Mouse (Mus musculus): ENCODE data around the gene 0610010F05Rik. TPM values are rescaled to one million over a fixed set of nuclear protein-coding genes. Genes with fewer than 3 reads are reported as not detected.
A peak's percentile ranks its signal among the peaks of the same experiment; 100 is the strongest.
"Not testable (repeated sequence)": the region's sequence is repeated elsewhere in the genome, so short reads cannot be mapped to it uniquely, and the experiment has no call there.

Gene 0610010F05Rik
- polyA plus RNA-seq, 1 experiment from 2014 or later: 35.7 TPM

DNA sequence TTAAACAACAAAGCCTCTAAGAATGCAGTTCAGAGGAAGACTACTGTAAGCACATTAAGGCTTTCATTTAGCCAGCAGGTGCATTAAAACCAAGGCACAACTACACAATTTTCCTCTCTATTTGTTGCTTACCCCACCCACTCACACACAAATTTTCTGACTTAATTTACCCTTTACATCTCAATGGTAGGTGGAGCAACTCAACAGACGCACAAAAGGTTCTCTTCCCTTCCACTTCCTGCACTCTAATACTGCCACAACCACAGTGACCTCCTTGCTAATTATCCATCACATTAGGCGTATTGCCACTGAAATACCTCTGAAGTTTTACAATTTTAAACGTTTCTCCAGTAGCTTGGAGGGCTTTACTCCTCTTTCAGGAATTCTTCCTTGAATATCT lies 20.2 kb upstream of the 0610010F05Rik start:
- H3K4me1 ChIP-seq: no peaks in the 10 kb centered on the region
- 73% methylated on average over 3 of the region's 3 CpGs for WGBS
- no peak for DNase-seq (ENCODE audit: low spot score)
- H3K27ac ChIP-seq (replicated peaks): no peak overlapping the region
- H3K27me3 ChIP-seq (replicated peaks; ENCODE audit: low read depth, poor library complexity, severe bottlenecking): no peaks in the 10 kb centered on the region
- no peak overlapping the region for H3K4me3 ChIP-seq
- H3K36me3 ChIP-seq (replicated peaks): peaks cover 47% of the 10 kb centered on the region
- no peaks in the 10 kb centered on the region for H3K9me3 ChIP-seq

DNA sequence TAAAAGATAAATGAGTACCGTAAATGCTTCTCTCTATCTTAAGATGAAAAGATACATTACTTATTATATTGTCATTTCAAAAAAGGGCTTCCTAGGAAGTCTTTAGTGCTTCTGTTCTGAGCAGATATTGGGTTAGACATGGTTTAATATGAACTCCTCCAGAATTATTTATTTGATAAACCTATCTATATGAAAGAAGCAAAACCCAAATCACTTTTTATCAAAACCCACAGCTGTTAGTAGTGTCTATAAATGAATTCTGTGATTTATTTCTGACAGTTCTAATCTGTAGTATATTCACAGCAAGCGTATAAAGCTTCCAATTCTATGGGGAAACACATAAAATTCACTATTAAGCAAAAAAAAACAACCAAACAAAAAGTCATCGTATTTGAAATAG lies 14.4 kb upstream of the 0610010F05Rik start:
- Histone ChIP-seq H3K9me3 (no peaks in the 10 kb centered on the region; the same call in 1 of the 2 replicates), H3K27me3 (replicated peaks; ENCODE audit: low read depth, poor library complexity, severe bottlenecking) (no peaks in the 10 kb centered on the region), H3K4me1 (no peaks in the 10 kb centered on the region), H3K36me3 (replicated peaks) (peaks cover 94% of the 10 kb centered on the region), H3K4me3 (no peak overlapping the region), H3K27ac (replicated peaks) (no peak overlapping the region)
- DNase-seq (ENCODE audit: low spot score): no peak
- WGBS: 93% methylated on average over 3 of the region's 3 CpGs

DNA sequence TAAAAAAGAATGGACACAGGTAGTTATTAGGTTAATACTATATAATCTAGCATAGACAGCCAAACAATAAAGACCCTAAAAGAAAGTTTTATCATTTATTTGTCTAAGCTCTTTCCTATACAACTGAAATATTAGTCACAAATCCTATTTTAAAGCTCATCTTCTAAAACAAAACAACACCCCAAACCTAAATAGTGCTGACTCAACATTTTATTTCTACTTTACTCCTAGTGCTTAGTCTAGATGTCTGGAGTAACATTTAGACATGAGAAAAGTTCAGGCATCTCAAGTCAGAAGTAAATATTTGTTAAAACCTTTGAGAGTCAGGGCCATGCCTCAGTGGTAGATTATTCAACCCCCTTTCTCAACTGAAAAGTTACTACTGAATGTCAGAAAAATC lies 14.0 kb upstream of the 0610010F05Rik start:
- Histone ChIP-seq H3K36me3 (replicated peaks) (peaks cover 94% of the 10 kb centered on the region), H3K27me3 (replicated peaks; ENCODE audit: low read depth, poor library complexity, severe bottlenecking) (no peaks in the 10 kb centered on the region), H3K9me3 (no peaks in the 10 kb centered on the region; the same call in 1 of the 2 replicates), H3K4me1 (no peaks in the 10 kb centered on the region), H3K27ac (replicated peaks) (no peak overlapping the region), H3K4me3 (no peak overlapping the region)
- no peak for DNase-seq (ENCODE audit: low spot score)

DNA sequence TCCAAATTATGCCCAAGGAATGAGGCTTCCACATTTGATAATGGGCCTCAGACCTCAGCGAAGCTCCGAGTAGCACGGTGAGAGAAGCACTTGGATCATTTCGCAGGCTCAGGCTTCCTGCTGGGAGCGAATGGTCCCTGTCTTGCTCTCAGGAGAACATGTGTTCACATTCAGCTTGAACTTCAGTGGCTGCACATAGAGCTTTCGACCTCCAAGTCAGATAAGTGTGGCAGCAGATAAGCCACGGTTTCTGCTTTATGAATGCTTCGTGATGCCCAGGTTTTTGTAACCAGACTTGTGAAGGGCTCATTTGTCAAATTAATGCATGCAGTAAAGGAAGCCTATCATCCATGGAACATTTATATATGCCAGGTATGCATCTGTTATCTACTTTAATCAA lies 1.1 kb upstream of the 0610010F05Rik start:
- peaks cover 24% of the 10 kb centered on the region for H3K36me3 ChIP-seq (replicated peaks)
- peaks cover 4% of the 10 kb centered on the region; the same call in 1 of the 2 replicates for H3K4me1 ChIP-seq
- no peak for DNase-seq (ENCODE audit: low spot score)
- H3K27ac ChIP-seq (replicated peaks): no peak overlapping the region
- WGBS: 76% methylated on average over 8 of the region's 8 CpGs
- H3K27me3 ChIP-seq (replicated peaks; ENCODE audit: low read depth, poor library complexity, severe bottlenecking): no peaks in the 10 kb centered on the region
- no peak overlapping the region for H3K4me3 ChIP-seq
- no peaks in the 10 kb centered on the region for H3K9me3 ChIP-seq

DNA sequence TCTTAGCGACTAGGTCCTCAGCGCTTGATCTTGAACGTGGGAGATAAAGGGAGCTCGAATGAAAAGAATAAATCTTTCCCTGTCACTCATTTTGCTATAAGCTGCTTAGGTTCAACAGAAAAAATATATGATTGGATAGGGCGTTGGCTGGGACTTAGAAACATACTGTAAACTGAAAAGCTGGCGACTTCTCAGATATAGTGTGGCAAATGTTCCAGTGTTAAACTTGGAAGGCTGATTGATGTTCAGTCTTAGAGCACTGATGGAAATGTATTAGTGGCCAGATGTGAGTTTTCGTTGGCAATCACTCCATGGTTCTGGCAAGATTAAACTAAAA lies 408 bp upstream of the 0610010F05Rik start:
- H3K9me3 ChIP-seq: no peaks in the 10 kb centered on the region
- WGBS: 15% methylated on average over 7 of the region's 7 CpGs
- no peaks in the 10 kb centered on the region for H3K27me3 ChIP-seq (replicated peaks; ENCODE audit: low read depth, poor library complexity, severe bottlenecking)
- peak overlapping the region; percentile 86 for H3K4me3 ChIP-seq
- peaks cover 4% of the 10 kb centered on the region; the same call in 1 of the 2 replicates for H3K4me1 ChIP-seq
- no peak for DNase-seq (ENCODE audit: low spot score)
- H3K36me3 ChIP-seq (replicated peaks): peaks cover 17% of the 10 kb centered on the region
- no peak overlapping the region for H3K27ac ChIP-seq (replicated peaks)

DNA sequence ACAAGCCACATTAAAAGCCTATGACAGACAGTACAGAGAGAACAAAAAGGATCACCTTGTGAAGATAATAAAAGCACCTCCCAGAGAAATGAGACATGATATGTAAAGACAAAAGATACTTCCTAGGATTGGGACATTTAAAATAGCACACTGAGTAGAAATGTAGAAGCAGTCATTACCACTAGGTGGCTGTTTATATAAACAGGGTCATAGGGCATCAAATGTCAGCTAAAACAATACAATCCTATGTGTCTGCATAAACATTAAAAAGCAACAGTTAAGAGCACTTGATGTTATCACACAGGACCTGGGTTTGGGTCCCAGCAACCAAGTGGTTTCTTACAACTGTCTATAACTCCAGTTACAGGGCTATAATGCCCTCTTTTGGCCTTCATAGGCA lies 2.8 kb downstream of the 0610010F05Rik start:
- H3K4me1 ChIP-seq: peaks cover 4% of the 10 kb centered on the region; the same call in 1 of the 2 replicates
- no peak for DNase-seq (ENCODE audit: low spot score)
- peaks cover 18% of the 10 kb centered on the region for H3K36me3 ChIP-seq (replicated peaks)
- H3K27me3 ChIP-seq (replicated peaks; ENCODE audit: low read depth, poor library complexity, severe bottlenecking): no peaks in the 10 kb centered on the region
- H3K9me3 ChIP-seq: no peaks in the 10 kb centered on the region
- H3K27ac ChIP-seq (replicated peaks): no peak overlapping the region
- H3K4me3 ChIP-seq: no peak overlapping the region

DNA sequence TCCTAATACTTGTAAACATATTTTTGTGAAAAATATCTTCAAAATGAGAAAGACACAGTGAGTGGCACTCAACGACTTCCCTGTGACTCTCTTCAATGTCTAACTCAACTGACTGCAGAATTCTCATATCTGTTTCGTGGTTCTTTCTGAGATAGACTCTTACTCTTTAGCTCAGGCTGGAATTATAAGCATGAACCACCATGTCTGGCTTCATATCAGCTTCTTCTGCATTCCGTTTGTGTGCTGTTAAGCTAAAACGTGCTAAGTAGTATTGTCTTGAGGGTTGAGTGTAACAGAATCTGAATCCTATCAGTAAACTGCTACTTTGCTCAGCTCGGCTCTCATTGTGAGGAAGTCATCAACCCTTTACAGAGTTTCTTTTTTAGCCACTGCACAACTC lies 14.4 kb downstream of the 0610010F05Rik start:
- 87% methylated on average over 5 of the region's 5 CpGs for WGBS
- no peak for DNase-seq (ENCODE audit: low spot score)
- H3K4me1 ChIP-seq: no peaks in the 10 kb centered on the region
- peaks cover 46% of the 10 kb centered on the region for H3K36me3 ChIP-seq (replicated peaks)
- H3K27ac ChIP-seq (replicated peaks): no peak overlapping the region
- H3K4me3 ChIP-seq: no peak overlapping the region
- H3K27me3 ChIP-seq (replicated peaks; ENCODE audit: low read depth, poor library complexity, severe bottlenecking): no peaks in the 10 kb centered on the region
- H3K9me3 ChIP-seq: no peaks in the 10 kb centered on the region

DNA sequence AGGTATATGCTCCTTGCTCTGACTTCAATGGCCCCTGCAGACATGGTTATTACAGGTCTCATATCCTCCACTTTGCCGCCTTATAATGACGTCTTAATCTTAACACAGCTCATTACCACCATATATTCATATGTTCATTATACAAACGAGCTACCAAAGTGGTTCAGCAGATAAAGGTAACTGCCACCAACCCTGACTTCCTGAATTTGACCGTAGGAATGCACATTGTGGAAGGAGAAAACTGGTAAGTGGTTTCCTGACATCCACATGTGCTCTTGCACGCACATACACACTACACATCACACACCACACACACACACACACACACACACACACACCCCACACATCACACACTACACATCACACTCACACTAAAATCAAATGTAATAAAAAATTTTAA lies 18.9 kb downstream of the 0610010F05Rik start:
- no peaks in the 10 kb centered on the region for H3K27me3 ChIP-seq (replicated peaks; ENCODE audit: low read depth, poor library complexity, severe bottlenecking)
- H3K4me1 ChIP-seq: no peaks in the 10 kb centered on the region
- H3K4me3 ChIP-seq: no peak overlapping the region
- H3K36me3 ChIP-seq (replicated peaks): peaks cover 49% of the 10 kb centered on the region
- H3K27ac ChIP-seq (replicated peaks): no peak overlapping the region
- 87% methylated on average over 5 of the region's 5 CpGs for WGBS
- H3K9me3 ChIP-seq: no peaks in the 10 kb centered on the region
- no peak for DNase-seq (ENCODE audit: low spot score)

DNA sequence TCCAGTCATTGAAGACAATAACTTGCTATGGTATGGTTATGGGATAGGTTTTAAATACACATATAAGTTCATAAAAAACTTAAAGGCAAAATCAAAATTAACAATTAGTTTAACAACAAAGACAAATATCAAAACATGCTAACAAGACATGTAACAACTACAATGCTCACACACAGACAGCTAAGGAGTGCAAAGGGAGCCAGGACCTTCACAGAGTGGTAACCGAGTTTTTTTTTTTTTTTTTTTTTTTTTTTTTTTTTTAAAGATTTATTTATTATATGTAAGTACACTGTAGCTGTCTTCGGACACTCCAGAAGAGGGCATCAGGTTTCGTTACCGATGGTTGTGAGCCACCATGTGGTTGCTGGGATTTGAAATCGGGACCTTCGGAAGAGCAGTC lies 26.1 kb downstream of the 0610010F05Rik start:
- not testable (repeated sequence) for H3K27me3 ChIP-seq (replicated peaks; ENCODE audit: low read depth, poor library complexity, severe bottlenecking); H3K9me3 ChIP-seq; H3K4me1 ChIP-seq; DNase-seq (ENCODE audit: low spot score); H3K27ac ChIP-seq (replicated peaks); H3K4me3 ChIP-seq
- 92% methylated on average over 6 of the region's 6 CpGs for WGBS
- peaks cover 77% of the 10 kb centered on the region for H3K36me3 ChIP-seq (replicated peaks)

DNA sequence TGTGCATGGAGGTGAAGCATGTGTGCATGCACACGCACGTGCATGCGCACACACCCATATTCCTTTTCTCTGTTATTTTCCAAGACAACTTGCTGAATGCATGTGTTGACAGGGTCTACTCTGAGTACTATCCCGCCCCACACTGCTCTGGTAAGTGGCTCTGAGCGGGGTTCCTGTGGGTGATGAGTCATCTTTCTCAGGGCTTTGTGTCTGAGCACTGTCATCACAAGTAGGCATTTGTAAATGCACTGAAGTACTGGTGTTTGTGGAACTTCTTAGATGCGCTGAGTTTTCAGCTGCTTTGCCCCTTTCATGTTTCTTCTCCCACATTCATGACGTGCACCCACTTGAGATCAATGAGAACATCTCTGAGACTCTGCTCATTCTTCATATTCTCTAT lies 63.3 kb downstream of the 0610010F05Rik start:
- Histone ChIP-seq H3K36me3 (replicated peaks) (peaks cover 38% of the 10 kb centered on the region), H3K27me3 (replicated peaks; ENCODE audit: low read depth, poor library complexity, severe bottlenecking) (no peaks in the 10 kb centered on the region), H3K9me3 (no peaks in the 10 kb centered on the region), H3K27ac (replicated peaks) (no peak overlapping the region), H3K4me3 (no peak overlapping the region), H3K4me1 (no peaks in the 10 kb centered on the region)
- WGBS: 93% methylated on average over 7 of the region's 7 CpGs
- no peak for DNase-seq (ENCODE audit: low spot score)

DNA sequence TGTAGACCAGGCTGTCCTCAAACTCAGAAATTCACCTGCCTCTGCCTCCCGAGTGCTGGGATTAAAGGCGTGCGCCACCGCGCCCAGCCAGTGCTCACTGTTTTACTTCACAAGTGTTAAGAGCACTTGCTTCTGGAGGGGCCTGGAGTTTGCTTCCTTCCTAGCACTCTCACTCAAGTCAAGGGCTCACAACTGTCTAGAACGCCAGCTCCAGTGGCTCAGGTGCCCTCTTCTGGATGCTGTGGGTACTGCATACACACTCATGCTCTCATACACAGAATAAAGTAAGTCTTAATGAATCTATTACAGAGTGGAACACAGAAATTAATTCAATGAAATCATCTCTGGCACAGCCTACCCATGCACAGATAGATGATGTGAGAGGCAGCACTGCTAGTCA lies 67.7 kb downstream of the 0610010F05Rik start:
- no peak overlapping the region for H3K27ac ChIP-seq (replicated peaks)
- peaks cover 18% of the 10 kb centered on the region for H3K36me3 ChIP-seq (replicated peaks)
- peak; percentile 77 for DNase-seq (ENCODE audit: low spot score)
- no peaks in the 10 kb centered on the region for H3K9me3 ChIP-seq
- no peaks in the 10 kb centered on the region for H3K27me3 ChIP-seq (replicated peaks; ENCODE audit: low read depth, poor library complexity, severe bottlenecking)
- 58% methylated on average over 6 of the region's 6 CpGs for whole genome bisulfite sequencing
- H3K4me3 ChIP-seq: no peak overlapping the region
- no peaks in the 10 kb centered on the region for H3K4me1 ChIP-seq

DNA sequence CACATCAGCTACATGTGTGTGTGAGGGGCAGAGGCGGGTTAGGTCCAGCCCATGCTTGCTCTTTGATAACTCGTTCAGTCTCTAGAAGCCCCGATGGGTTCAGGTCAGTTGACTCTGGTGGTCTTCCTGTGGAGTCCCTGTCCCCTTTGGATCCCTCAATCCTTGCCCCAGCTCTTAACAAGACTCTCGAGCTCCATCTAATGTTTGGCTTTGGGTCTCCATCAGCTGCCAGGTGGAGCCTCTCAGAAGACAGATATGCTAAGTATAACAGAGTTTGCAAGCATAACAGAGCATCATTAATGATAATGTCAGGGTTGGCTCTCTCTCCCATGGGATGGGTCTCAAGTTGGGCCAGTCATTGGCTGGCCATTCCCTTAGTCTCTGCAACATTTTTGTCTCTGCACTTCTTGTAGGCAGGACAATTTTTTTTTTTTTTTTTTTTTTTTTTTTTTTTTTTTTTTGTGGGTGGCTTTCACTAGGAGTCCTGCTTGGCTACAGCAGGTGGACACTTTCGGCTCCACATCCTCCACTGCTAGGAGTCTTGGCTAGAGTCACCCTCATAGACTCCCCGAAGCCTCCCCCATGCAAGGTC lies 76.3 kb downstream of the 0610010F05Rik start:
- Histone ChIP-seq H3K4me3 (no peak overlapping the region), H3K9me3 (no peaks in the 10 kb centered on the region), H3K27ac (replicated peaks) (no peak overlapping the region), H3K36me3 (replicated peaks) (no peaks in the 10 kb centered on the region), H3K4me1 (no peaks in the 10 kb centered on the region), H3K27me3 (replicated peaks; ENCODE audit: low read depth, poor library complexity, severe bottlenecking) (no peaks in the 10 kb centered on the region)
- 65% methylated on average over 6 of the region's 6 CpGs for WGBS
- DNase-seq (ENCODE audit: low spot score): no peak

DNA sequence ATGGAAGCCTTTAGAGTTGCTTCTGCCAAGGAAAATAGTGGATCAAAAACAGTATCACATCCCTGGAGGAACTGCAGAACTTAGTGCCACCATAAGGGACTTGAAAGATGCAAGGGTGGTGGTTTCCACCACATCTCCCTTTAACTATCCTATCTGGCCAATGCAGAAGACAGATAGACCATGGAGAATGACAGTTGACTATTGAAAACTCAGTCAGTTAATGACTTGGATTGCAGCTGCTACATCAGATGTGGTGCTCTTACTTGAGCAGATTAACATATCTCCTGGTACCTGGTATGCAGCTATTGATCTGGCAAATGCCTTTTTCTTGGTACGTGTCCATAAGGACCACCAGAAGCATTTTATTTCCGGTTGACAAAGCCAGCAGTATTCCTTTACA lies 96.0 kb downstream of the 0610010F05Rik start:
- H3K27ac ChIP-seq (replicated peaks): no peak overlapping the region
- WGBS: 89% methylated on average over 2 of the region's 2 CpGs
- DNase-seq (ENCODE audit: low spot score): no peak

More for the DNA sequence above, 96.0 kb downstream of the 0610010F05Rik start:
- Histone ChIP-seq H3K9me3 (no peaks in the 10 kb centered on the region), H3K36me3 (replicated peaks) (no peaks in the 10 kb centered on the region), H3K27me3 (replicated peaks; ENCODE audit: low read depth, poor library complexity, severe bottlenecking) (no peaks in the 10 kb centered on the region), H3K4me1 (no peaks in the 10 kb centered on the region), H3K4me3 (no peak overlapping the region)

Data from embryonic facial prominence, embryonic 10.5 days (tissue).